Mouse (Mus musculus) heart, postnatal 0 days (tissue): ENCODE data around the gene Olfr1340.

Experiments used
- CTCF ChIP-seq: IDR thresholded peaks from 2 replicates; pipeline ENCODE4 v1.5.1; 2016; ENCODE audit warnings: antibody characterized with exemption, control low read depth, low read depth
- EP300 ChIP-seq: IDR thresholded peaks from 2 replicates; pipeline ENCODE4 v1.6.1; 2016; ENCODE audit warnings: antibody characterized with exemption, low read depth

DNA sequence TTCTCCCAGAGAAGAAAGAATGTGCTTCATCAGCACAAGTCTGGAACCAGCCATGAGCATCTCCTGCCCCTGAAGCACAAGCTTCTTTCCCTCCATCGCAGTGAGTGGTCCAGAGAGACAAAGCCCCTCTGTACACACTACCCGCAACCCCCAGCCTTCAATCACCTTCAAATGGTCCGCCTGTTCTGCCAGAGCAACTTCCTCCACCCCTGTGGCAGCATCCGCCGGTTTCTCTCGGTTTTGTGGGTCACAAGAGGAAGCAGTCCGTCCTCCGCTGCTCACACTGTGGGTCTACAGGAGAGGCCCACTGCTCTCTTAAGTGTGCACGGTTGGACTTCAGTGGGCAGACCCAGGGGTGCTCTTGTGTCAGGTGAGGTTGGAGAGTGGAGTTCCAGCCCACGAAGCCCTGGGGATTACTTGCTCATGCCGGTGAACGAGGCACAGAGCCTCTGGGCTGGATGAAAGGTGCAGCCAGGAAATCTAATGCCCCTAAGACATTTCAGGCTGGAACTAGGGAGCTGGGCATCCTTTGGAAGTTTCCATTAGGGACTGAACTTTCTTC lies 27.4 kb upstream of the Olfr1340 start, which contains the start of gene Olfr1342:
- TF ChIP-seq CTCF (no peak), EP300 (no peak)
